ENCODE assay signal across 20 mouse cellular contexts in the genomic region with DNA sequence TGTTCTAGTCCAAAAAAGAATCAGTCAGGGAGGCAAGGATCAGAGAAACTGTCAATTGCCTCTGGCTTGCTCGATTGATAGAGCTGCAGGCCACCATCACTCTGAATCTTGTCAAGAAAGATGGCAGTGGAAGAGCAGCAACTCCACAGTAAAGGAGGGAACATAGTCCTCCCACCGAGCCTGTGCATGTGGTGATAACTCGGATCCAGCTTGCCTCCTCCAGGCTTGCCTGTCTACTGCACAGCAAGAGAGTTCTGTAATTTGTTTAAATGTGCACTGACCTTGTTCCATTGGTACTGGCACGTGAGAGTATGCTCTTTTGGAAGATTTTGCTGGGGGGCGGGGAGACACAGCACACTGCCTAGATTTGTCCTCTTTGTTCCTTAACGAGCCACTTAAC.
DNase-seq lines count a peak whose midpoint lies in the region; ATAC-seq lines count a peak whose summit lies in the region.
"Had no signal": no experiment of that assay in that cellular context is flagged by ENCODE, and none has a peak within 500 bp of the region (broad histone marks: within the 10 kb centered on the region; RNA-seq: fewer than 3 reads in every experiment).

No protein-coding gene starts in this region.

- H3K4me2 ChIP-seq in hindbrain, embryonic 16.5 days (ENCODE audit: low read length): no peak overlapping the region
- H3K4me2 ChIP-seq in hindbrain, embryonic 13.5 days: no peak overlapping the region
- H3K4me2 ChIP-seq in midbrain, embryonic 14.5 days (ENCODE audit: low read length): no peak overlapping the region
- H3K4me2 ChIP-seq in midbrain, embryonic 11.5 days: no peak overlapping the region
- H3K4me2 ChIP-seq: embryonic facial prominence, embryonic 12.5 days; hindbrain, embryonic 12.5 days; intestine, embryonic 15.5 days; limb, embryonic 13.5 days; liver, embryonic 12.5 days; lung, embryonic 15.5 days; midbrain, embryonic 12.5 days; stomach, embryonic 15.5 days had no signal

- ATAC-seq in hindbrain, embryonic 16.5 days: peak; percentile 48
- no peak for ATAC-seq in hindbrain, embryonic 13.5 days (ENCODE audit: low FRiP score)
- ATAC-seq in midbrain, embryonic 14.5 days (ENCODE audit: low FRiP score, low TSS enrichment): 0 out of 2 replicates have a peak, but pooled peaks have one; percentile 31
- no peak for ATAC-seq in midbrain, embryonic 11.5 days (ENCODE audit: low FRiP score)
- ATAC-seq: intestine, embryonic 15.5 days; liver, embryonic 12.5 days had no signal

- no peak overlapping the region for H3K9ac ChIP-seq in hindbrain, embryonic 16.5 days (ENCODE audit: low read depth, low read length)
- H3K9ac ChIP-seq in hindbrain, embryonic 13.5 days: no peak overlapping the region
- H3K9ac ChIP-seq in midbrain, embryonic 14.5 days (replicated peaks; ENCODE audit: low read length): no peak overlapping the region
- H3K9ac ChIP-seq in midbrain, embryonic 11.5 days (ENCODE audit: low read length): no peak overlapping the region
- H3K9ac ChIP-seq: embryonic facial prominence, embryonic 12.5 days; hindbrain, embryonic 12.5 days; intestine, embryonic 15.5 days; limb, embryonic 13.5 days; liver, embryonic 12.5 days; lung, embryonic 15.5 days; midbrain, embryonic 12.5 days; stomach, embryonic 15.5 days had no signal

- H3K27ac ChIP-seq in hindbrain, embryonic 16.5 days (ENCODE audit: low read depth, low read length): no peak overlapping the region
- H3K27ac ChIP-seq in hindbrain, embryonic 13.5 days: no peak overlapping the region
- no peak overlapping the region for H3K27ac ChIP-seq in midbrain, embryonic 14.5 days (replicated peaks; ENCODE audit: low read depth, low read length)
- H3K27ac ChIP-seq in midbrain, embryonic 11.5 days (ENCODE audit: low read depth, low read length): no peak overlapping the region
- H3K27ac ChIP-seq: embryonic facial prominence, embryonic 12.5 days; hindbrain, embryonic 12.5 days; intestine, embryonic 15.5 days; limb, embryonic 13.5 days; liver, embryonic 12.5 days; lung, embryonic 15.5 days; macrophage; midbrain, embryonic 12.5 days; stomach, embryonic 15.5 days had no signal

- H3K4me1 ChIP-seq in hindbrain, embryonic 16.5 days (ENCODE audit: control insufficient read depth, insufficient read depth, low read depth, low read length): no peaks in the 10 kb centered on the region
- no peaks in the 10 kb centered on the region for H3K4me1 ChIP-seq in hindbrain, embryonic 13.5 days (replicated peaks)
- H3K4me1 ChIP-seq in midbrain, embryonic 14.5 days (ENCODE audit: control insufficient read depth, insufficient read depth, low read length): no peaks in the 10 kb centered on the region
- no peaks in the 10 kb centered on the region for H3K4me1 ChIP-seq in midbrain, embryonic 11.5 days (ENCODE audit: control insufficient read depth, insufficient read depth, low read length)
- H3K4me1 ChIP-seq: embryonic facial prominence, embryonic 12.5 days; hindbrain, embryonic 12.5 days; intestine, embryonic 15.5 days; limb, embryonic 13.5 days; liver, embryonic 12.5 days; lung, embryonic 15.5 days; midbrain, embryonic 12.5 days; stomach, embryonic 15.5 days had no signal

- no peaks in the 10 kb centered on the region for H3K27me3 ChIP-seq in hindbrain, embryonic 16.5 days (replicated peaks; ENCODE audit: control insufficient read depth, insufficient read depth, low read length)
- no peaks in the 10 kb centered on the region for H3K27me3 ChIP-seq in hindbrain, embryonic 13.5 days
- H3K27me3 ChIP-seq in midbrain, embryonic 14.5 days (ENCODE audit: control insufficient read depth, insufficient read depth, low read length): no peaks in the 10 kb centered on the region
- H3K27me3 ChIP-seq in midbrain, embryonic 11.5 days (ENCODE audit: control insufficient read depth, insufficient read depth, low read length): no peaks in the 10 kb centered on the region
- H3K27me3 ChIP-seq: embryonic facial prominence, embryonic 12.5 days; hindbrain, embryonic 12.5 days; intestine, embryonic 15.5 days; limb, embryonic 13.5 days; liver, embryonic 12.5 days; lung, embryonic 15.5 days; midbrain, embryonic 12.5 days; stomach, embryonic 15.5 days had no signal

- WGBS in hindbrain, embryonic 16.5 days: 56% methylated on average over 6 of the region's 6 CpGs
- whole genome bisulfite sequencing in hindbrain, embryonic 13.5 days: 67% methylated on average over 6 of the region's 6 CpGs
- whole genome bisulfite sequencing in midbrain, embryonic 14.5 days: 73% methylated on average over 6 of the region's 6 CpGs
- 76% methylated on average over 6 of the region's 6 CpGs for WGBS in midbrain, embryonic 11.5 days

- no peaks in the 10 kb centered on the region for H3K9me3 ChIP-seq in hindbrain, embryonic 16.5 days (ENCODE audit: control insufficient read depth, low read length)
- no peaks in the 10 kb centered on the region for H3K9me3 ChIP-seq in hindbrain, embryonic 13.5 days
- H3K9me3 ChIP-seq in midbrain, embryonic 14.5 days (ENCODE audit: control insufficient read depth, low read length): no peaks in the 10 kb centered on the region
- no peaks in the 10 kb centered on the region for H3K9me3 ChIP-seq in midbrain, embryonic 11.5 days (ENCODE audit: control insufficient read depth, low read length)
- H3K9me3 ChIP-seq: embryonic facial prominence, embryonic 12.5 days; hindbrain, embryonic 12.5 days; intestine, embryonic 15.5 days; limb, embryonic 13.5 days; liver, embryonic 12.5 days; lung, embryonic 15.5 days; midbrain, embryonic 12.5 days; stomach, embryonic 15.5 days had no signal

- H3K36me3 ChIP-seq in hindbrain, embryonic 16.5 days (ENCODE audit: control insufficient read depth, insufficient read depth, low read length): no peaks in the 10 kb centered on the region
- H3K36me3 ChIP-seq in hindbrain, embryonic 13.5 days: no peaks in the 10 kb centered on the region
- H3K36me3 ChIP-seq in midbrain, embryonic 14.5 days (ENCODE audit: control insufficient read depth, insufficient read depth, low read length): no peaks in the 10 kb centered on the region
- no peaks in the 10 kb centered on the region for H3K36me3 ChIP-seq in midbrain, embryonic 11.5 days (ENCODE audit: control insufficient read depth, insufficient read depth, low read length)
- H3K36me3 ChIP-seq: embryonic facial prominence, embryonic 12.5 days; hindbrain, embryonic 12.5 days; intestine, embryonic 15.5 days; limb, embryonic 13.5 days; liver, embryonic 12.5 days; lung, embryonic 15.5 days; midbrain, embryonic 12.5 days; stomach, embryonic 15.5 days had no signal

- DNase-seq in cerebellum, postnatal 10 days: peak; percentile 3 to 16
- no peak for DNase-seq in cerebellum, adult 11 months
- DNase-seq in midbrain, embryonic 14.5 days: peak; percentile 4
- DNase-seq in midbrain, embryonic 11.5 days (ENCODE audit: low spot score, missing footprints): no peak
- no peak for DNase-seq in layer of hippocampus, postnatal 36 days
- DNase-seq: adrenal gland, postnatal 14 days; cerebellum, adult 9-11 months; kidney, adult 8-10 months; kidney, postnatal 10 days had no signal

- H3K4me3 ChIP-seq in hindbrain, embryonic 16.5 days (ENCODE audit: low read length): no peak overlapping the region
- H3K4me3 ChIP-seq in hindbrain, embryonic 13.5 days: no peak overlapping the region
- H3K4me3 ChIP-seq in midbrain, embryonic 14.5 days (replicated peaks; ENCODE audit: low read depth, low read length): no peak overlapping the region
- H3K4me3 ChIP-seq in midbrain, embryonic 11.5 days (ENCODE audit: low read depth, low read length): no peak overlapping the region
- H3K4me3 ChIP-seq: embryonic facial prominence, embryonic 12.5 days; hindbrain, embryonic 12.5 days; intestine, embryonic 15.5 days; limb, embryonic 13.5 days; liver, embryonic 12.5 days; lung, embryonic 15.5 days; midbrain, embryonic 12.5 days; stomach, embryonic 15.5 days had no signal

Comparison
In these comparisons a context has a peak if more than half of its experiments do, and no peak if none do; other contexts are left out.
1. DNase-seq: peak in cerebellum, postnatal 10 days (2 of 2) and midbrain, embryonic 14.5 days (single experiment); none in cerebellum, adult 11 months (single experiment), midbrain, embryonic 11.5 days (single experiment) and layer of hippocampus, postnatal 36 days (0 of 2).
2. ATAC-seq: peak in hindbrain, embryonic 16.5 days (single experiment) and midbrain, embryonic 14.5 days (single experiment); none in hindbrain, embryonic 13.5 days (single experiment) and midbrain, embryonic 11.5 days (single experiment).